Mouse (Mus musculus) hindbrain, embryonic 10.5 days (tissue): ENCODE measurements around the gene Slirp. TPM values are rescaled to one million over a fixed set of nuclear protein-coding genes. Genes with fewer than 3 reads are reported as not detected.
A peak's percentile ranks its signal among the peaks of the same experiment; 100 is the strongest.

Experiments used
- DNase-seq: peaks from one replicate; pipeline ENCODE4 v3.0.0-alpha.2; 2017; ENCODE audit warnings: low spot score
- H3K27ac ChIP-seq: fragments of 300-500 bp; sonication (generic); 2 replicates; pipeline ENCODE4 v1.5.1; 2016; ENCODE audit warnings: mild to moderate bottlenecking, moderate library complexity
- H3K27me3 ChIP-seq: fragments of 300-500 bp; sonication (generic); 2 replicates; pipeline ENCODE4 v1.6.1; 2016; ENCODE audit warnings: mild to moderate bottlenecking; ENCODE audit not compliant: poor library complexity, insufficient read depth, severe bottlenecking
- H3K36me3 ChIP-seq: fragments of 300-500 bp; sonication (generic); 2 replicates; pipeline ENCODE4 v1.6.1; 2016; ENCODE audit warnings: mild to moderate bottlenecking, moderate library complexity
- H3K4me1 ChIP-seq: fragments of 300-500 bp; sonication (generic); replicated peaks from 2 replicates; pipeline ENCODE4 v1.6.1; 2016; ENCODE audit warnings: mild to moderate bottlenecking
- H3K4me3 ChIP-seq: fragments of 300-500 bp; sonication (generic); 2 replicates; pipeline ENCODE4 v1.5.1; 2016; ENCODE audit warnings: mild to moderate bottlenecking, moderate library complexity
- H3K9me3 ChIP-seq: fragments of 300-500 bp; sonication (generic); 2 replicates; pipeline ENCODE4 v1.6.1; 2016; ENCODE audit warnings: mild to moderate bottlenecking, moderate library complexity
- WGBS: fragments of 180-500 bp; shearing (Covaris S2); methylation state at CpG from one replicate; pipeline ENCODE4 v1.1.7; 2016; 5-methylcytosine and 5-hydroxymethylcytosine counted together
- polyA plus RNA-seq: library from polyadenylated mRNA; unstranded; fragments of >200 nt; fragmentation: Nextera tagmentation; extraction: Ambion mirVana; gene quantifications from 2 replicates; pipeline ENCODE4 v1.2.1, GENCODE M21; 2016

The Slirp gene
- polyA plus RNA-seq, result 295 and 311 TPM in 2 replicates

GRCm38 (mm10) chr12:87443700-87444122 is at the start of gene Slirp, which contains the start of gene Alkbh1:
TSS of gene Slirp (plus strand) at chr12:87443896.
TSS of gene Alkbh1 (minus strand) at chr12:87444017.
- DNase-seq, result peak; percentile 93
- peaks cover 60% of the 10 kb centered on the region for H3K36me3 ChIP-seq
- WGBS, result under 1% methylated on average over 28 of the region's 28 CpGs
- no peaks in the 10 kb centered on the region for H3K27me3 ChIP-seq
- H3K27ac ChIP-seq, result peak within 1 kb of the TSS; percentile 98
- H3K4me1 ChIP-seq, result peaks cover 22% of the 10 kb centered on the region
- H3K4me3 ChIP-seq, result peak within 1 kb of the TSS; percentile 98
- no peaks in the 10 kb centered on the region for H3K9me3 ChIP-seq

GRCm38 (mm10) chr12:87394316-87394715 is 49.4 kb upstream of the Slirp start:
- WGBS, result 91% methylated on average over 6 of the region's 6 CpGs
- H3K36me3 ChIP-seq, result no peaks in the 10 kb centered on the region
- H3K9me3 ChIP-seq, result no peaks in the 10 kb centered on the region
- no peaks in the 10 kb centered on the region for H3K27me3 ChIP-seq
- no peak overlapping the region for H3K4me3 ChIP-seq
- H3K4me1 ChIP-seq, result no peaks in the 10 kb centered on the region
- DNase-seq, result no peak
- no peak overlapping the region for H3K27ac ChIP-seq

- 80% methylated on average over 4 of the region's 4 CpGs for WGBS
- H3K4me1 ChIP-seq, result 0 out of 2 replicates have a peak, but pooled peaks cover under 1% of the 10 kb centered on the region
- no peaks in the 10 kb centered on the region for H3K27me3 ChIP-seq
- no peak overlapping the region for H3K27ac ChIP-seq
- no peak overlapping the region for H3K4me3 ChIP-seq
- no peaks in the 10 kb centered on the region for H3K9me3 ChIP-seq
- no peaks in the 10 kb centered on the region for H3K36me3 ChIP-seq
- DNase-seq, result no peak
Observed at GRCm38 (mm10) chr12:87397126-87397525, 46.6 kb upstream of the Slirp start.

DNA sequence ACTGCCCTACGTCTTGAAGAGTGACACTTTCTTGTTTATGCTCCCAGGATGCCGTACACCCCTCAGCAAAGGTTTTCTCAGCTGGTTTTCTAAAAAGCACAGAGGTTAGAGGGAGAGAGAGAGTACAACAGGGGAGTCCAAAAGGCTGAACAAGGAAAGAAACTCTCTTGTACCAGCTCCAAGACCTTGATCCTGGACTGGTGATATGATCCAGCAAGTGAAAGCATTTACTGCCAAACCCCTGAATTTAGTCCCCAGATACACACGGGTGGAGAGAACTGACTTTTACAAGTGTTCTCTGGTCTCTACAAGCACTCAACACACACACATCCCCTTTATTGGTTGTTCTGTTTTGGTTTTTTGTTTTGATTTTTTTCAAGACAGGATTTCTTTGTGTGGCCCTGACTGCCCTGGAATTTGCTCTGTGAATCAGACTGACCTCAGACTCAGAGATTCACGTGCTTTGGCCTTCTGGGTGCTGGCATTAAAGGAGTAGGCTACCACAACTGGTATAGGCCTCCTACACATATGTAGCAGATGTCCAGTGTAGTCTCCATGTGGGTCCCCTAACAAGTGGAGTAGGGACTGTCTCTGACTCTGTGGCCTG is 45.8 kb upstream of the Slirp start:
- 69% methylated on average over 4 of the region's 4 CpGs for WGBS
- DNase-seq, result no peak

DNA sequence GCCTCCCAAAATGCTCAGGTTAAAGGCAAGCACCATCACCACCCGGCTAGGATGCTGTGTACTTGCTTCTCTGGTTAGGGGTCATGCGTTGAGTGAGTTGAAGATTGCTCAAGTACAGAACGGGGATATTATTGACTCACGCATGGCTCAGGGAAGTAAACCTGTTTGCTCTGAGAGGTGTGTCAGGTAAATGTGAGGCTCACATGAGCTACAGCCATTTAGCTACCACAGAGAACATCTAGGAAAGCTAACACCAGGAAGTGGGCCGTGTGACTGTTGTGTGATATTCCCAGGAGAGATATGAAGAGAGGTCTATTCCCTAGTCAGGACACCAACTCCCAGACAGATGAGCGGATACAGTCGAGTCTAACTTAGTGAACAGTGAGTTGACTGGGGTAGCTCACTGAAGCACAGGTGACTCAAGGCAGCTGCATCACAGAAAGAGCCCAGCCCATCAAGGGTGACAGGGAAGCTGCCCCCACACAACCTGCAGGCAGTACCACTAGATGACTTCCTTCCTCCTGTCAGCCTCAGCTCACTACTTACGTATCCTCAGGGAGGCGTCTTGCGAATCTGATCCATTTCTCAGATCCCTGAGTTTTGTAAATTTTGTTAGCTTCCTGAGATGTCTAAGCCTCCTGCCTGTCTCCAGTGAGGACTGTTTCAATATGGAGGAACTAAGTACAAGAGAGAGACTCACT is 44.4 kb upstream of the Slirp start:
- 82% methylated on average over 10 of the region's 10 CpGs for WGBS

More for the DNA sequence above, 45.8 kb upstream of the Slirp start:
- Histone ChIP-seq H3K27me3 (no peaks in the 10 kb centered on the region), H3K4me1 (0 out of 2 replicates have a peak, but pooled peaks cover 3% of the 10 kb centered on the region), H3K36me3 (no peaks in the 10 kb centered on the region), H3K4me3 (no peak overlapping the region), H3K27ac (no peak overlapping the region), H3K9me3 (no peaks in the 10 kb centered on the region)

GRCm38 (mm10) chr12:87401883-87402282 is 41.8 kb upstream of the Slirp start:
- Histone ChIP-seq H3K27me3 (no peaks in the 10 kb centered on the region), H3K9me3 (no peaks in the 10 kb centered on the region), H3K36me3 (no peaks in the 10 kb centered on the region), H3K4me3 (no peak overlapping the region), H3K27ac (no peak overlapping the region), H3K4me1 (0 out of 2 replicates have a peak, but pooled peaks cover 3% of the 10 kb centered on the region)
- 63% methylated on average over 6 of the region's 6 CpGs for WGBS
- no peak for DNase-seq

More for the DNA sequence above, 44.4 kb upstream of the Slirp start:
- Histone ChIP-seq H3K4me3 (no peak overlapping the region), H3K4me1 (0 out of 2 replicates have a peak, but pooled peaks cover 3% of the 10 kb centered on the region), H3K27me3 (no peaks in the 10 kb centered on the region), H3K9me3 (no peaks in the 10 kb centered on the region), H3K27ac (no peak overlapping the region), H3K36me3 (no peaks in the 10 kb centered on the region)
- no peak for DNase-seq

DNA sequence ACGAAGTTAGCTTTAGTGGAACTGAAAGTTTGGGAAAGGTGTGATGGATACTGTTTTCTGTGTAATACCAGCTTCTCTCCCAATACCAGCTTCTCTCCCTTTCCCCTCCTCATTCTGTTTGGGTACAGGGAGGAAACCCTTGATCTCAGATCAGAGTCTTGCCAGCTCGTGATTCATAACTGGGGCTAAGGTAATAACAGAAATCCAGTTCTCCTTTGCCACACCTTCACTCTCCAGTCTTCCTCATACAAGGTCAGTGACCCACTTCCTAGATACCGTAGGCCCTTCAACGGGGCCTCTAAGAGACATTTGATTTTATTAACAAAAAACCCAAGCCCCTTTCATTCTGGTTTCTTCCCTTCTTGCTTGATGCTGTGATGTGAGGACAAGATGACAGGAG is 38.5 kb upstream of the Slirp start:
- H3K27me3 ChIP-seq, result no peaks in the 10 kb centered on the region
- no peak overlapping the region for H3K27ac ChIP-seq
- H3K4me3 ChIP-seq, result no peak overlapping the region
- no peaks in the 10 kb centered on the region for H3K9me3 ChIP-seq
- H3K4me1 ChIP-seq, result peaks cover 11% of the 10 kb centered on the region
- H3K36me3 ChIP-seq, result no peaks in the 10 kb centered on the region
- WGBS, result 89% methylated on average over 4 of the region's 4 CpGs
- no peak for DNase-seq

- Histone ChIP-seq H3K4me1 (peaks cover 11% of the 10 kb centered on the region), H3K9me3 (no peaks in the 10 kb centered on the region), H3K4me3 (no peak overlapping the region), H3K27ac (no peak overlapping the region), H3K27me3 (no peaks in the 10 kb centered on the region), H3K36me3 (no peaks in the 10 kb centered on the region)
- no peak for DNase-seq
- 77% methylated on average over 3 of the region's 3 CpGs for WGBS
Observed at GRCm38 (mm10) chr12:87405721-87406120, 38.0 kb upstream of the Slirp start.

DNA sequence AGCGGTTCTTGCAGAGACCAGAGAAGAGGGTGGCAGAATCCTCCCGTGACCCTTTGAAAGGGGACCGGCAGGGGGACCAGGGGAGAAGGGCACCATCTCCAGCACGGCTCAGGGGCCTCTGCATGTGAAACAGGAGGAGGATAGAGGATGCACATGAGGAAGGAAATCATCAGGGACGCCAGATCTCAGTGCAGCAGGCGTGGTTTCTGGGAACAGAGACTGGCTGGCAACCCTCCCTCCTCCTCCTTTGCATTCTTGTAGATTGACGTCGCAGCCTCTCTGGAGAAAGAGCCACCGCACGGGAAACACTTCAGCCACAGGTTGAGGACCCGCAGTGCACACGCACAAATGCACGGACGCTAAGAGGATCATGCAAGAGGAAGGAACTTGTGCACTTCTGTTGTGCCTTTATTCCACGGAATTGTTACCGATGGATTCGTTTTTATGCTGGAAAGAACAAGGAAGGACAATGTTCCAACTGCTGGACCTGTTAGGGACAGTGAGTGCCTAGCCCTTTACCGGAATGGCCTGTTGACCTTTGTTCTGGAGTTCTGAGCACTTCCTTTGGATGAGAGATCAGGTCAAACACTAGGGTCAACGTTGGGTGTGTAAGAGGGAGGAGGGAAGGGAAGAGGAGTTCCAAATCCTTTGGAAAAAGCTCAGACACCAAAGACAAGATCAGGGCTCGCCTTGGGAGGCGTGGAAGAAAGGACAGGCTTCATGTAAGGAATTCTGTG is 35.7 kb upstream of the Slirp start:
- Histone ChIP-seq H3K4me1 (peaks cover 8% of the 10 kb centered on the region), H3K4me3 (no peak overlapping the region), H3K27ac (peak overlapping the region; percentile 66), H3K36me3 (no peaks in the 10 kb centered on the region), H3K27me3 (no peaks in the 10 kb centered on the region), H3K9me3 (no peaks in the 10 kb centered on the region)
- DNase-seq, result peak; percentile 30
- WGBS, result 41% methylated on average over 21 of the region's 21 CpGs

DNA sequence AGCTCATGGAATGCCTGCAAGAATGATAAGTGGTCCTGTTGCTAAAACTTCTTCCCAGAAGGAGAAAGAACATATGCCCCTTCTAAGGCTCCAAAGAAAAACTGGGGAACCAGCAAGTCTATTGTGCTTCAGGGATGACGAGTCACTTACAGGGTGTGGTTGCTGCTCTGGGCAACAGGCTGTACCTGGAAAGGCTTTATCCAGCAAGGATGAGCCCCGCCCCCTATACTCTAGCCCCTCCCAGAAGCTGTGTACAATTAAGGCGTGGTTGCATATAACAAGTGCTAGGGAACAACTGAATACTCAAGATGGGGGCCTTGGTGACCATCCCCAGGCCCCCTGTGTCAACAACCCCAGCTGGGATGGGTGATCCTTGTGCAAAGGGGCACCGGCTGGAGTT is 34.6 kb upstream of the Slirp start:
- Histone ChIP-seq H3K9me3 (no peaks in the 10 kb centered on the region), H3K27ac (no peak overlapping the region), H3K4me3 (no peak overlapping the region), H3K4me1 (peaks cover 8% of the 10 kb centered on the region), H3K27me3 (no peaks in the 10 kb centered on the region), H3K36me3 (no peaks in the 10 kb centered on the region)
- 80% methylated on average over 4 of the region's 4 CpGs for WGBS
- no peak for DNase-seq

- WGBS, result 65% methylated on average over 7 of the region's 7 CpGs
- H3K27ac ChIP-seq, result no peak overlapping the region
- H3K27me3 ChIP-seq, result no peaks in the 10 kb centered on the region
- peaks cover 8% of the 10 kb centered on the region for H3K4me1 ChIP-seq
- no peaks in the 10 kb centered on the region for H3K9me3 ChIP-seq
- no peaks in the 10 kb centered on the region for H3K36me3 ChIP-seq
- H3K4me3 ChIP-seq, result no peak overlapping the region
- DNase-seq, result no peak
Observed at GRCm38 (mm10) chr12:87410999-87411398, 32.7 kb upstream of the Slirp start.

DNA sequence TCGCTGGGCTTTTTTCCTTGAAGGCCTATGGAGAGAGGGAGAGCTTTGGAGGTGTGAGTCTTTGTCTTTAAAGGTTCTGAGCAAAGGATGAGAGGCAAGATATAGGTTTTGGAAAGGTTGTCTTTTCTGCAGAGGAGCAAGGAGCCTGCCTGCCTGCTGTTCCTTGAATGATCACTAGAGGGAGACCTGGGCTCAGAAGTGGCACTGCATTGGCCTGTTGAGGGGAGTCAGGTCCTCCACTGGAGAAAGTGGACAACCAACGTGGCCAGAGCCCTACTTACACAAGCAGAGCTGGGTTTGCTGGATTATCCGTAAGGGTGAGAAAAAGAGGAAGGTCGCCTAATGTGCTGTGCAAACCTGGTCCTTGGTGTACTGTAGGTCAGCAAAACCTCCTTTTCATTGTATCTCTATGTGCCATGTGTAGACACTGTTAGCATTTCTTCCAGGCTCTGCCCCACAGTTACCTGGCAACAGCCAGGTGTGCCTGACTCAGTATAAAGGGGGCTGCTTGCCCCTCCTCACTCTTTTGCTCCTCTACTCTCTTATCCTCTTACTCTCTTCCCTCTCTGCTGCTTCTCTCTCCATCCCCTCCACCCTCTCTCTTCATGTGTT is 30.4 kb upstream of the Slirp start:
- Histone ChIP-seq H3K4me1 (peaks cover 1% of the 10 kb centered on the region; the same call in 1 of the 2 replicates), H3K27ac (no peak overlapping the region), H3K9me3 (0 out of 2 replicates have a peak, but pooled peaks cover 3% of the 10 kb centered on the region), H3K27me3 (no peaks in the 10 kb centered on the region), H3K4me3 (no peak overlapping the region), H3K36me3 (no peaks in the 10 kb centered on the region)
- 25% methylated on average over 4 of the region's 4 CpGs for WGBS
- peak; percentile 77 for DNase-seq
